Mouse (Mus musculus) testis, adult 2 months (tissue): Measurements from ENCODE around the gene Kif21b.

ENCODE experiments used
- CTCF ChIP-seq: fragments of 200-500 bp; IDR thresholded peaks from 2 replicates; pipeline ENCODE4 v1.5.1; 2012; ENCODE audit warnings: low read depth, mild to moderate bottlenecking, inconsistent platforms, low read length, moderate library complexity; ENCODE audit not compliant: control insufficient read depth, insufficient read depth, insufficient replicate concordance
- POLR2A ChIP-seq: fragments of 200-500 bp; IDR thresholded peaks from 2 replicates; pipeline ENCODE4 v1.6.1; 2012; ENCODE audit warnings: low read depth, mild to moderate bottlenecking, inconsistent platforms, low read length, moderate library complexity; ENCODE audit not compliant: control insufficient read depth

- TF ChIP-seq CTCF (peak; percentile 69; the same call in 1 of the 2 replicates), POLR2A (no peak)
Observed at GRCm38 (mm10) chr1:136116183-136116582, 15.0 kb upstream of the Kif21b start.
